Mouse (Mus musculus): Measurements from ENCODE around the gene Zfp710. TPM values are rescaled to one million over a fixed set of nuclear protein-coding genes. Genes with fewer than 3 reads are reported as not detected.

Gene Zfp710
- polyA plus RNA-seq, 1 experiment from 2014 or later, result 17.0 TPM

GRCm38 (mm10) chr7:80105637-80106390, 81.2 kb downstream of the Zfp710 start:
- ATAC-seq (ENCODE audit: low FRiP score, low TSS enrichment) (no peak), DNase-seq (no peak)
- Histone ChIP-seq H3K4me1 (ENCODE audit: control insufficient read depth, insufficient read depth, low read length) (no peaks in the 10 kb centered on the region), H3K9me3 (ENCODE audit: control insufficient read depth, low read length) (no peaks in the 10 kb centered on the region), H3K27me3 (ENCODE audit: control insufficient read depth, insufficient read depth, low read length) (no peaks in the 10 kb centered on the region), H3K4me2 (ENCODE audit: low read length) (no peak overlapping the region), H3K27ac (replicated peaks; ENCODE audit: low read depth, low read length) (no peak overlapping the region), H3K36me3 (ENCODE audit: control insufficient read depth, insufficient read depth, low read length) (peaks cover 18% of the 10 kb centered on the region), H3K4me3 (replicated peaks; ENCODE audit: low read depth, low read length) (no peak overlapping the region), H3K9ac (replicated peaks; ENCODE audit: low read length) (no peak overlapping the region)
- 97% methylated on average over 4 of the region's 4 CpGs for WGBS

DNA sequence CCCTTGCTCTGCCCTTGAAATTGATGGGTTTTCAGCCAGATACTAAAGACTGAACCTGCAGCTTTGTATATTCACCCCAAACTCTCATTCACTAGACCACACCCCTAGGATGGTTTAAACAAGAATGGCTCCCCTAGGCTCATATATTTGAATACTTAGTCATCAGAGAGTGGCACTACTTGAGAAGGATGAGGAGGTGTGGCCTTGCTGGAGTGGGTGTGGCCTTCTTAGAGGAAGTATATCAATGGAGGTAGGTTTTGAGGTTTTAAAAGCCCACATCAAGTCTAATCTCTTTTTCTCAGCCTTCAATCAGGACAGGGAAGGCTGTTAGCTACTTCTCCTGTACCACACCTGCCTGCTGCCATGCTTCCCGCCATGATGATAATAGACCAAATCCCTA, 81.8 kb downstream of the Zfp710 start:
- H3K27ac ChIP-seq (replicated peaks; ENCODE audit: low read depth, low read length), result no peak overlapping the region
- peaks cover 3% of the 10 kb centered on the region for H3K4me1 ChIP-seq (ENCODE audit: control insufficient read depth, insufficient read depth, low read length)
- peaks cover 13% of the 10 kb centered on the region for H3K36me3 ChIP-seq (ENCODE audit: control insufficient read depth, insufficient read depth, low read length)
- WGBS, result 95% methylated on average over 1 of the region's 1 CpGs
- H3K9ac ChIP-seq (replicated peaks; ENCODE audit: low read length), result no peak overlapping the region
- H3K27me3 ChIP-seq (ENCODE audit: control insufficient read depth, insufficient read depth, low read length), result no peaks in the 10 kb centered on the region
- DNase-seq, result no peak
- H3K9me3 ChIP-seq (ENCODE audit: control insufficient read depth, low read length), result no peaks in the 10 kb centered on the region
- no peak for ATAC-seq (ENCODE audit: low FRiP score, low TSS enrichment)
- no peak overlapping the region for H3K4me2 ChIP-seq (ENCODE audit: low read length)
- no peak overlapping the region for H3K4me3 ChIP-seq (replicated peaks; ENCODE audit: low read depth, low read length)

DNA sequence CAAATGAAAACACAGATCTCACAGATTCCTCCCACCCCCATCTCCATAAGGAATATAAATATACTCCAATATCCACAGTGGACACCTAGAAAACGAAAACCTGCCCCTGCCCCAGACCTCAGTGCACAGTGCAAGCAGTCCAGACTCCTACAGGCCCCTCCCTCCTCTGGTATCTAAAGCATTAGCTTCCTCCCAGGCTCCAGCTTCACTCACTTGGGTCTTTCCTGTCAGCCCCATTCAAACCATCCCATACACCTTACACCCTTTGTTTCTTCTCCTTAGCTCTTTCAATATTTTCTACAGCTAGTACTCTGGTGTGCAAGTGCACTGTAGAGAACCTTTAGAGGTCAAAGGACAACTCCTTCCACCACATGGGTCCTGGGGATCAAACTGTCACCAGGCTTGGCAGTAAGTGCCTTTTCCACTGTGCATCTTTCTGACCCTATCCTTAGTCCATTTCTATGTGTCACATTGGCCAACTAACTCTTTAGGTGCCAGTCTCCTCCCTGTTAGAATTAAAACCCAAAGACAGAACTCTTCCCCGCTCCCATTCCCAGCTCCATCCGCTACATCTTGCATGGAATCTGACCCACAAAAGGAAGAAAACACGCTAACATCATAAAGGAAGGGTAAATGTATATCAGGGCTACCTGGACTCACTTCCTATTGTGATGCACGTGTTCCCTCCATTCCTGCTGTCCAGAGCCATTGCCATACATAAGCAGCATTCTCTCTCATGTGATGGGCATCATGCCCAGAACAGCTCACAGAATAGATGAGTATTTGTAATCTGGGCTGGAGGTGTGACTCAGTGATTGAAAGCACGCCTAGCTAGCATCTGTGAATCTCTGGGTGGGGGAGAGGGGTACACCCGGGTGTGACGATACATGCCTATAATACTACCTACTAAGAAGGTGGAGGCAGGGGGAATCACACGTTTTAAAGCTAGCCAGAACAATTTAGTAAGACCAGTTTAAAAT, 86.7 kb downstream of the Zfp710 start:
- DNase-seq (peak; percentile 26), ATAC-seq (ENCODE audit: low FRiP score, low TSS enrichment) (no peak)
- peaks cover 24% of the 10 kb centered on the region for H3K4me1 ChIP-seq (ENCODE audit: control insufficient read depth, insufficient read depth, low read length)
- no peak overlapping the region for H3K9ac ChIP-seq (replicated peaks; ENCODE audit: low read length)
- no peak overlapping the region for H3K4me2 ChIP-seq (ENCODE audit: low read length)
- H3K4me3 ChIP-seq (replicated peaks; ENCODE audit: low read depth, low read length), result no peak overlapping the region
- no peaks in the 10 kb centered on the region for H3K9me3 ChIP-seq (ENCODE audit: control insufficient read depth, low read length)
- H3K27me3 ChIP-seq (ENCODE audit: control insufficient read depth, insufficient read depth, low read length), result no peaks in the 10 kb centered on the region
- no peaks in the 10 kb centered on the region; the same call in 1 of the 2 replicates for H3K36me3 ChIP-seq (ENCODE audit: control insufficient read depth, insufficient read depth, low read length)
- H3K27ac ChIP-seq (replicated peaks; ENCODE audit: low read depth, low read length), result 0 out of 2 replicates have a peak overlapping the region, but pooled peaks have one; percentile 14
- WGBS, result 83% methylated on average over 9 of the region's 9 CpGs

DNA sequence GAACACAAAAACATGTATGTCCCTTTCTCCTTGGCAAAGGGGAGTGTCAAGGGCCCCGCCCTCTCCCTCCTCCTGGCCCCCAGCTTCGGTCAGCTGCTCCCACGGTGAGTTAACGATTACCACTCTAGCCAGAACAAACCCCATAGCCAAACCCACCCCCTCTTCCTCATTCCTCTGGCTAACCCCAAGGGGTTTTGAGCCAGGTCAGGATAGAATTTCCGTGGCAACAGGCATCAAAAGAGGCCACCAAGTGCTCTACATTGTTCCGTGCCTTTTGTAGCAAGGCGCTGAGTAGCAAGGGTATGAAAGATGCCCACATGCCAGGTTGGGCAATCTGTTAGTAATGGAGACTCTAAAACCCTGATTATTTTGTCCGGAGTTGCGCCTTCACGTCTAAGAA, 89.4 kb downstream of the Zfp710 start:
- peaks cover 24% of the 10 kb centered on the region for H3K4me1 ChIP-seq (ENCODE audit: control insufficient read depth, insufficient read depth, low read length)
- peak overlapping the region; percentile 98 for H3K9ac ChIP-seq (replicated peaks; ENCODE audit: low read length)
- H3K4me3 ChIP-seq (replicated peaks; ENCODE audit: low read depth, low read length), result peak overlapping the region; percentile 82
- peak overlapping the region; percentile 61 for H3K4me2 ChIP-seq (ENCODE audit: low read length)
- no peaks in the 10 kb centered on the region for H3K36me3 ChIP-seq (ENCODE audit: control insufficient read depth, insufficient read depth, low read length)
- no peaks in the 10 kb centered on the region for H3K9me3 ChIP-seq (ENCODE audit: control insufficient read depth, low read length)
- peak overlapping the region; percentile 97 for H3K27ac ChIP-seq (replicated peaks; ENCODE audit: low read depth, low read length)
- DNase-seq, result no peak
- no peak for ATAC-seq (ENCODE audit: low FRiP score, low TSS enrichment)
- WGBS, result 6% methylated on average over 10 of the region's 10 CpGs
- H3K27me3 ChIP-seq (ENCODE audit: control insufficient read depth, insufficient read depth, low read length), result no peaks in the 10 kb centered on the region

DNA sequence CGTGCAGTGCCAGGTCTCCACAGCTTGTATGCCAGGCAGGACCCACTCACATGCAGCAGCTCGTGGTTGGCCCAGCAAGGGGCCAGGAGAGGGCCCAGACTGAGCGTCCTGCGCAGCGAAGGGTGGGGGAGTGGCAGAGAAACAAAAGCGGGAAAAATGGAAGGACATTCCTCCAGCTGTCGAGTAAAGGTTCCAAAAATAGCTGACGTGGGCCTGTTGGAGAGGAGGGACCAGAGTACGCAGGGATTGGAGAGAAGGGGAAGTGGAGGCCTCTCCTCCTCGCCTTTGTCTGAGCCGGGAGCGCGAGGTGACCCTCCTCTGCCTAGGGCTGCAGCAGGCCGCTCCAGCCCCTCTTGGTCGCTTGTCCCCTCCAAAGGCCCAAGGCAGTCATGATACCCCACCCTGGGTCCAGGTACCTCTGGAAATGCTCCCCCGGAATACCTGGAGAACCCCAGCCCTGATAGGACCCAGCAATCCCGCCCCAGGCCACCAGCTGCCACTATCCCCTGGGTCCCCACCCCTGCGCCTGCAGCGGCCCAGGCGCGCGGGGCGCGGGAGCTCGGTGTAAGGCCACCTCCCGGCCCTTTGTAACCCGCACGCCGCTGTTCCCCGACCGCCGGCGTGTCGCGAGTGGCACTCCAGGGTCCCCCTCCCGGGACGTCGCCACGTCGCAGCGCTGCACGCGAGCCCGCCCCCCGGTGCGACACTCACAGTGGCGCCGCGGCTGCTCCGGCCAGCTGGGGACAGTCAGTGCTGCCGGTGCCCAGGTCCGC, 90.0 kb downstream of the Zfp710 start:
- ATAC-seq (ENCODE audit: low FRiP score, low TSS enrichment), result peak; percentile 73
- WGBS, result under 1% methylated on average over 52 of the region's 52 CpGs

GRCm38 (mm10) chr7:80115224-80115590, 90.6 kb downstream of the Zfp710 start, which contains the start of gene Idh2:
TSS of gene Idh2 (minus strand) at chr7:80115392.
- no peaks in the 10 kb centered on the region for H3K36me3 ChIP-seq (ENCODE audit: control insufficient read depth, insufficient read depth, low read length)
- no peaks in the 10 kb centered on the region for H3K27me3 ChIP-seq (ENCODE audit: control insufficient read depth, insufficient read depth, low read length)
- peak within 1 kb of the TSS; percentile 61 for H3K4me2 ChIP-seq (ENCODE audit: low read length)
- DNase-seq (peak; percentile 91), ATAC-seq (ENCODE audit: low FRiP score, low TSS enrichment) (peak; percentile 94)
- peak within 1 kb of the TSS; percentile 97 for H3K27ac ChIP-seq (replicated peaks; ENCODE audit: low read depth, low read length)
- H3K4me3 ChIP-seq (replicated peaks; ENCODE audit: low read depth, low read length), result peak within 1 kb of the TSS; percentile 82
- H3K9me3 ChIP-seq (ENCODE audit: control insufficient read depth, low read length), result no peaks in the 10 kb centered on the region
- 0% methylated on average over 29 of the region's 29 CpGs for WGBS
- peak within 1 kb of the TSS; percentile 98 for H3K9ac ChIP-seq (replicated peaks; ENCODE audit: low read length)
- H3K4me1 ChIP-seq (ENCODE audit: control insufficient read depth, insufficient read depth, low read length), result peaks cover 24% of the 10 kb centered on the region

More for the DNA sequence above, 90.0 kb downstream of the Zfp710 start:
- Histone ChIP-seq H3K4me1 (ENCODE audit: control insufficient read depth, insufficient read depth, low read length) (peaks cover 24% of the 10 kb centered on the region), H3K9me3 (ENCODE audit: control insufficient read depth, low read length) (no peaks in the 10 kb centered on the region), H3K9ac (replicated peaks; ENCODE audit: low read length) (peak overlapping the region; percentile 98), H3K4me2 (ENCODE audit: low read length) (peak overlapping the region; percentile 61), H3K4me3 (replicated peaks; ENCODE audit: low read depth, low read length) (peak overlapping the region; percentile 82), H3K36me3 (ENCODE audit: control insufficient read depth, insufficient read depth, low read length) (no peaks in the 10 kb centered on the region), H3K27ac (replicated peaks; ENCODE audit: low read depth, low read length) (peak overlapping the region; percentile 97), H3K27me3 (ENCODE audit: control insufficient read depth, insufficient read depth, low read length) (no peaks in the 10 kb centered on the region)
- DNase-seq, result peak; percentile 78

GRCm38 (mm10) chr7:80116158-80116557, 91.5 kb downstream of the Zfp710 start:
- WGBS, result 77% methylated on average over 2 of the region's 2 CpGs
- H3K27ac ChIP-seq (replicated peaks; ENCODE audit: low read depth, low read length), result peak overlapping the region; percentile 97; the same call in 1 of the 2 replicates
- no peaks in the 10 kb centered on the region for H3K36me3 ChIP-seq (ENCODE audit: control insufficient read depth, insufficient read depth, low read length)
- DNase-seq (no peak), ATAC-seq (ENCODE audit: low FRiP score, low TSS enrichment) (no peak)
- peaks cover 24% of the 10 kb centered on the region for H3K4me1 ChIP-seq (ENCODE audit: control insufficient read depth, insufficient read depth, low read length)
- no peaks in the 10 kb centered on the region for H3K9me3 ChIP-seq (ENCODE audit: control insufficient read depth, low read length)
- no peak overlapping the region; the same call in 1 of the 2 replicates for H3K9ac ChIP-seq (replicated peaks; ENCODE audit: low read length)
- peak overlapping the region; percentile 61 for H3K4me2 ChIP-seq (ENCODE audit: low read length)
- H3K4me3 ChIP-seq (replicated peaks; ENCODE audit: low read depth, low read length), result peak overlapping the region; percentile 82
- no peaks in the 10 kb centered on the region for H3K27me3 ChIP-seq (ENCODE audit: control insufficient read depth, insufficient read depth, low read length)

DNA sequence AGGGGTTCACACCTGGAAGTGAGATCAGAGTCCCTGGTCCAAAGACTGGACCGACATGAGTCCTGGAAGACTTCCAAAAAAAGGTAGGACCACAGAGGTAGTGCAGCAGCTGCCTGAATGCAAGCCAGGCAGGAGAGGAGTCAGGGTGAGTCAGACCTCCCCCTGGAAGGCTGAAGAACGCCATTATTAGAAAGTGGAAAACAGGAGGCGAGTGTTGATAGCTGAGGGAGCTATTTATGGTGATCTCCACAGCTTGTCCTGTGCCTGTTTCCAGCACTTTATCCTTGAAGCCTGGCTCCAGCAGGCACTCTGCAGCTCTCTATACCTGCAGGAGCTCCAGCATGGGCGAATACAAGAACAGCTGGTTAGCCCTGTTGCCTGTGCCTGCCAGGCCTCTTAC, 94.6 kb downstream of the Zfp710 start:
- no peak overlapping the region for H3K4me3 ChIP-seq (replicated peaks; ENCODE audit: low read depth, low read length)
- WGBS, result 86% methylated on average over 4 of the region's 4 CpGs

More for the DNA sequence above, 94.6 kb downstream of the Zfp710 start:
- Histone ChIP-seq H3K27me3 (ENCODE audit: control insufficient read depth, insufficient read depth, low read length) (no peaks in the 10 kb centered on the region), H3K36me3 (ENCODE audit: control insufficient read depth, insufficient read depth, low read length) (no peaks in the 10 kb centered on the region), H3K27ac (replicated peaks; ENCODE audit: low read depth, low read length) (no peak overlapping the region), H3K4me2 (ENCODE audit: low read length) (no peak overlapping the region), H3K9me3 (ENCODE audit: control insufficient read depth, low read length) (no peaks in the 10 kb centered on the region), H3K9ac (replicated peaks; ENCODE audit: low read length) (no peak overlapping the region), H3K4me1 (ENCODE audit: control insufficient read depth, insufficient read depth, low read length) (no peaks in the 10 kb centered on the region; the same call in 1 of the 2 replicates)
- ATAC-seq (ENCODE audit: low FRiP score, low TSS enrichment), result no peak
- no peak for DNase-seq
